Mouse (Mus musculus): ENCODE measurements around the gene Spns2. TPM values are rescaled to one million over a fixed set of nuclear protein-coding genes. Genes with fewer than 3 reads are reported as not detected.

Gene Spns2
- polyA plus RNA-seq, 1 experiment from 2014 or later: 1.8 TPM

GRCm38 (mm10) chr11:72504016-72504797, 14.5 kb upstream of the Spns2 start:
- ATAC-seq (replicated peaks; ENCODE audit: extremely low read depth, insufficient read depth, low FRiP score): no peak
- H3K36me3 ChIP-seq (ENCODE audit: control insufficient read depth, insufficient read depth): no peaks in the 10 kb centered on the region
- WGBS: 37% methylated on average over 10 of the region's 10 CpGs
- H3K27me3 ChIP-seq (ENCODE audit: control insufficient read depth, insufficient read depth, low read length): no peaks in the 10 kb centered on the region
- H3K4me2 ChIP-seq (ENCODE audit: low read depth, low read length): no peak overlapping the region
- H3K4me1 ChIP-seq (ENCODE audit: control insufficient read depth, insufficient read depth, low read length): peaks cover 9% of the 10 kb centered on the region
- no peak overlapping the region for H3K4me3 ChIP-seq (ENCODE audit: low read length)
- H3K9me3 ChIP-seq (replicated peaks; ENCODE audit: control insufficient read depth, low read length): no peaks in the 10 kb centered on the region
- H3K27ac ChIP-seq (ENCODE audit: low read length): no peak overlapping the region
- H3K9ac ChIP-seq (ENCODE audit: low read length): no peak overlapping the region

- H3K4me3 ChIP-seq (ENCODE audit: low read length): no peak overlapping the region
- ATAC-seq (replicated peaks; ENCODE audit: extremely low read depth, insufficient read depth, low FRiP score): no peak
- no peaks in the 10 kb centered on the region for H3K36me3 ChIP-seq (ENCODE audit: control insufficient read depth, insufficient read depth)
- no peaks in the 10 kb centered on the region for H3K9me3 ChIP-seq (replicated peaks; ENCODE audit: control insufficient read depth, low read length)
- peaks cover 9% of the 10 kb centered on the region for H3K4me1 ChIP-seq (ENCODE audit: control insufficient read depth, insufficient read depth, low read length)
- no peaks in the 10 kb centered on the region for H3K27me3 ChIP-seq (ENCODE audit: control insufficient read depth, insufficient read depth, low read length)
- no peak overlapping the region for H3K27ac ChIP-seq (ENCODE audit: low read length)
- H3K9ac ChIP-seq (ENCODE audit: low read length): no peak overlapping the region
- WGBS: 56% methylated on average over 5 of the region's 5 CpGs
- no peak overlapping the region for H3K4me2 ChIP-seq (ENCODE audit: low read depth, low read length)
Measured at GRCm38 (mm10) chr11:72503501-72503921, 13.8 kb upstream of the Spns2 start.

GRCm38 (mm10) chr11:72502236-72502635, 12.5 kb upstream of the Spns2 start:
- Histone ChIP-seq H3K27ac (ENCODE audit: low read length) (no peak overlapping the region), H3K9ac (ENCODE audit: low read length) (no peak overlapping the region), H3K27me3 (ENCODE audit: control insufficient read depth, insufficient read depth, low read length) (no peaks in the 10 kb centered on the region), H3K36me3 (ENCODE audit: control insufficient read depth, insufficient read depth) (no peaks in the 10 kb centered on the region), H3K4me1 (ENCODE audit: control insufficient read depth, insufficient read depth, low read length) (peaks cover 9% of the 10 kb centered on the region), H3K4me2 (ENCODE audit: low read depth, low read length) (no peak overlapping the region), H3K9me3 (replicated peaks; ENCODE audit: control insufficient read depth, low read length) (no peaks in the 10 kb centered on the region), H3K4me3 (ENCODE audit: low read length) (no peak overlapping the region)
- WGBS: 19% methylated on average over 8 of the region's 8 CpGs
- ATAC-seq (replicated peaks; ENCODE audit: extremely low read depth, insufficient read depth, low FRiP score): no peak

- Histone ChIP-seq H3K4me1 (ENCODE audit: control insufficient read depth, insufficient read depth, low read length) (peaks cover 9% of the 10 kb centered on the region), H3K27ac (ENCODE audit: low read length) (no peak overlapping the region), H3K9ac (ENCODE audit: low read length) (no peak overlapping the region), H3K36me3 (ENCODE audit: control insufficient read depth, insufficient read depth) (no peaks in the 10 kb centered on the region), H3K27me3 (ENCODE audit: control insufficient read depth, insufficient read depth, low read length) (no peaks in the 10 kb centered on the region), H3K4me3 (ENCODE audit: low read length) (no peak overlapping the region), H3K9me3 (replicated peaks; ENCODE audit: control insufficient read depth, low read length) (no peaks in the 10 kb centered on the region), H3K4me2 (ENCODE audit: low read depth, low read length) (no peak overlapping the region)
- ATAC-seq (replicated peaks; ENCODE audit: extremely low read depth, insufficient read depth, low FRiP score): no peak
- 28% methylated on average over 5 of the region's 5 CpGs for WGBS
Measured at GRCm38 (mm10) chr11:72501426-72502002, 11.8 kb upstream of the Spns2 start.

- no peak for ATAC-seq (replicated peaks; ENCODE audit: extremely low read depth, insufficient read depth, low FRiP score)
- WGBS: 81% methylated on average over 4 of the region's 4 CpGs
- Histone ChIP-seq H3K9me3 (replicated peaks; ENCODE audit: control insufficient read depth, low read length) (no peaks in the 10 kb centered on the region), H3K4me3 (ENCODE audit: low read length) (no peak overlapping the region), H3K9ac (ENCODE audit: low read length) (no peak overlapping the region), H3K4me1 (ENCODE audit: control insufficient read depth, insufficient read depth, low read length) (peaks cover 9% of the 10 kb centered on the region), H3K36me3 (ENCODE audit: control insufficient read depth, insufficient read depth) (no peaks in the 10 kb centered on the region), H3K27me3 (ENCODE audit: control insufficient read depth, insufficient read depth, low read length) (no peaks in the 10 kb centered on the region), H3K4me2 (ENCODE audit: low read depth, low read length) (no peak overlapping the region), H3K27ac (ENCODE audit: low read length) (no peak overlapping the region)
Measured at GRCm38 (mm10) chr11:72500139-72500538, 10.4 kb upstream of the Spns2 start.

GRCm38 (mm10) chr11:72497367-72497766, 7.7 kb upstream of the Spns2 start:
- H3K4me3 ChIP-seq (ENCODE audit: low read length): no peak overlapping the region
- ATAC-seq (replicated peaks; ENCODE audit: extremely low read depth, insufficient read depth, low FRiP score): no peak
- H3K4me2 ChIP-seq (ENCODE audit: low read depth, low read length): no peak overlapping the region
- 0 out of 2 replicates have a peak, but pooled peaks cover 4% of the 10 kb centered on the region for H3K27me3 ChIP-seq (ENCODE audit: control insufficient read depth, insufficient read depth, low read length)
- H3K9me3 ChIP-seq (replicated peaks; ENCODE audit: control insufficient read depth, low read length): no peaks in the 10 kb centered on the region
- no peak overlapping the region for H3K27ac ChIP-seq (ENCODE audit: low read length)
- H3K36me3 ChIP-seq (ENCODE audit: control insufficient read depth, insufficient read depth): no peaks in the 10 kb centered on the region
- no peak overlapping the region for H3K9ac ChIP-seq (ENCODE audit: low read length)
- 22% methylated on average over 4 of the region's 4 CpGs for WGBS
- H3K4me1 ChIP-seq (ENCODE audit: control insufficient read depth, insufficient read depth, low read length): peaks cover 4% of the 10 kb centered on the region; the same call in 1 of the 2 replicates

GRCm38 (mm10) chr11:72496775-72497174, 7.1 kb upstream of the Spns2 start:
- WGBS: 52% methylated on average over 1 of the region's 1 CpGs
- no peak overlapping the region for H3K9ac ChIP-seq (ENCODE audit: low read length)
- peaks cover 3% of the 10 kb centered on the region; the same call in 1 of the 2 replicates for H3K4me1 ChIP-seq (ENCODE audit: control insufficient read depth, insufficient read depth, low read length)
- ATAC-seq (replicated peaks; ENCODE audit: extremely low read depth, insufficient read depth, low FRiP score): no peak
- H3K9me3 ChIP-seq (replicated peaks; ENCODE audit: control insufficient read depth, low read length): no peaks in the 10 kb centered on the region
- no peaks in the 10 kb centered on the region for H3K36me3 ChIP-seq (ENCODE audit: control insufficient read depth, insufficient read depth)
- no peak overlapping the region for H3K4me2 ChIP-seq (ENCODE audit: low read depth, low read length)
- no peak overlapping the region for H3K27ac ChIP-seq (ENCODE audit: low read length)
- no peak overlapping the region for H3K4me3 ChIP-seq (ENCODE audit: low read length)
- H3K27me3 ChIP-seq (ENCODE audit: control insufficient read depth, insufficient read depth, low read length): 0 out of 2 replicates have a peak, but pooled peaks cover 4% of the 10 kb centered on the region

GRCm38 (mm10) chr11:72496066-72496465, 6.4 kb upstream of the Spns2 start:
- 52% methylated on average over 3 of the region's 3 CpGs for WGBS
- 0 out of 2 replicates have a peak, but pooled peaks cover 4% of the 10 kb centered on the region for H3K27me3 ChIP-seq (ENCODE audit: control insufficient read depth, insufficient read depth, low read length)
- H3K4me1 ChIP-seq (ENCODE audit: control insufficient read depth, insufficient read depth, low read length): no peaks in the 10 kb centered on the region
- no peak for ATAC-seq (replicated peaks; ENCODE audit: extremely low read depth, insufficient read depth, low FRiP score)
- H3K9ac ChIP-seq (ENCODE audit: low read length): no peak overlapping the region
- H3K36me3 ChIP-seq (ENCODE audit: control insufficient read depth, insufficient read depth): no peaks in the 10 kb centered on the region
- H3K9me3 ChIP-seq (replicated peaks; ENCODE audit: control insufficient read depth, low read length): no peaks in the 10 kb centered on the region
- H3K4me2 ChIP-seq (ENCODE audit: low read depth, low read length): no peak overlapping the region
- no peak overlapping the region for H3K27ac ChIP-seq (ENCODE audit: low read length)
- H3K4me3 ChIP-seq (ENCODE audit: low read length): no peak overlapping the region

Measured in heart, embryonic 16.5 days (tissue).